Mouse (Mus musculus) liver, embryonic 14.5 days (tissue): ENCODE data around the gene Slc16a6.

Source experiments
- CTCF ChIP-seq: IDR thresholded peaks from 2 replicates; pipeline ENCODE4 v1.5.1; 2016; ENCODE audit warnings: antibody characterized with exemption, low read depth, control low read depth
- EP300 ChIP-seq: IDR thresholded peaks from 2 replicates; pipeline ENCODE4 v1.6.1; 2016; ENCODE audit warnings: antibody characterized with exemption, low read depth

DNA sequence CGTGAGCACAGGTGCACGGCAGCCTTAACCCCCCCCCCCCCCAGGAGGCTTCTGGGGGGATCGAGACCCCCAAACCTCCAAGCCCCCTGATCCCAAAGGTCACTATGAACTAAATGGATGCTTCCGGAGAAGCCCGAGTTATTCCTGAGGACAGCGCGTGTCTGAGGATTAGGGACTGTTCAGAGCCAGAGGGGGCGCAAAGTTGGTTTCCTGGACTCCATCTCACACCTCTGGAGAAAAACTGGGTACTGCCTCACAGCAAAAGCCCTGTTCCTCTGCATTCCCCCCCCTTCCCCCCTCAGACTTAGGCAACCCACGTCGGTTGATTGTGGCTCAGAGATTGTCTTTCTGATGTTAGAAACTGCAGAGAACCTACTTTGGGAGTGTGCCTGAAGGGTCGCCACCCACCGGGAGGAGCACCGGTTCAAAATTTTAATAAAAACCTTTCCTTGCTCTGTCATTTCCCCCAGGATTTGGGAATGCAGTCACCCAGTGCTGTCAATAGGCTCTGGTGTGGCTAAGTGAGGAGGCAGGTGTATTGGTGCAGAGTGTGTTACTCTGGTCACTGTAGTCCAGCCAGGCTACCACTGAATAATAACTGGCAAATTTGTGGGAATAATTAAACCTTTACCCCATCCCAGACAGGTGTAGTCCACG lies 816 bp upstream of the Slc16a6 start:
- TF ChIP-seq EP300 (no peak), CTCF (no peak; the same call in none of the 2 replicates)
